Comparison of ENCODE assay signal across 8 mouse cellular contexts in the genomic region with DNA sequence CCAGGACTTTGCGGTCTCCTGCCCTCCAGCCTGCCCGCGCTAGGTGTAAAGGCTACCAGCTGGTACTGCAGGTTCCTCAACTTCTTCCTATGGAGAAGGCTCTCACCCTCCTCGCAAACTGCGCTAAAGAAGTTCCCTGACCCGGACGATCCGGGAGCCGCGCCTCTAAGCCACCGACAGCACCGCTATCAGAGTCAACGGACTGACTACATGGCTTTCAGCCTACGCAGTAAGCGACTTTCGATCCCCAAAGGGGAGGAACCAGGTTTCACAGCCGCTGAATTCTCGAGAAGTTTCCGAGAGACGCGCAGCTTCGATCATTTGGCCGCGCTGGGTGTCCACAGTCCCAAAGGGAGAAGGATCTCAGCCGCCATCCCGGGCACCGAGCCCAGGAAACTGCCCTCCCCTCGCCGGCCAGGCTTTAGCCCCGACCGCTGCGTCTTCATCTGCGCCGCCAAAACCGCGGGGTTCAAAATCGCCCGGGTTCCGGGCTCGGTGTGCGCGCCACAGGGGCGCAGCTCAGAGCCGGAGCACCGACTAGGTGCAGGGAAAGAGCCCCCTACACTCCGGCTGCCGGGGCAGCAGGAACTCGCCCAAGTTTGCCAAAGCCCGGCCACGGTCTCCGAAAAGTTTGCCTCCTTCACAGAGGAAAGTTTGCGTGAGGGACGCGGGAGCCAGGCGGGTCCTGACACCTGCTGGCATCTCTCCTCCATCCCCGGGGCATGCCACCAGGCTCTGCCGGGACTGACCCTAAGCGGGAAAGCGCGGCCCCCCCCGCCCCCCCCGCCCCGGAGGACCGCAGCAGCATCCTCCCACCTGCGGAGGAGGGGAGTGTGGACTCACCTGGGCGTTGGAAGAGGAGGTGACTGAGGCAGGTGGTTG. TPM values are rescaled to one million over a fixed set of nuclear protein-coding genes. Genes with fewer than 3 reads are reported as not detected.
DNase-seq lines count a peak whose midpoint lies in the region; ATAC-seq lines count a peak whose summit lies in the region.

No protein-coding gene starts in this region.

- H3K9me3 ChIP-seq in intestine, embryonic 14.5 days (ENCODE audit: control insufficient read depth, low read length) = no peaks in the 10 kb centered on the region
- H3K9me3 ChIP-seq in limb, embryonic 13.5 days = no peaks in the 10 kb centered on the region
- no peaks in the 10 kb centered on the region for H3K9me3 ChIP-seq in midbrain, embryonic 13.5 days

- under 1% methylated on average over 64 of the region's 66 CpGs for WGBS in intestine, embryonic 14.5 days
- WGBS in limb, embryonic 13.5 days = 1% methylated on average over 65 of the region's 66 CpGs
- WGBS in midbrain, embryonic 13.5 days = under 1% methylated on average over 66 of the region's 66 CpGs

- intact Hi-C loops in gastrocnemius, postnatal 36 days (cut with DNase I) = loop anchor here (5.0 to 10.0 kb wide), 2 partner anchors 199 to 436 kb away; a partner anchor contains a TSS

- H3K36me3 ChIP-seq in intestine, embryonic 14.5 days (ENCODE audit: control insufficient read depth, insufficient read depth, low read length) = no peaks in the 10 kb centered on the region
- no peaks in the 10 kb centered on the region for H3K36me3 ChIP-seq in limb, embryonic 13.5 days
- H3K36me3 ChIP-seq in midbrain, embryonic 13.5 days = no peaks in the 10 kb centered on the region

- 0 out of 2 replicates have a peak, but pooled peaks cover 3% of the 10 kb centered on the region for H3K4me1 ChIP-seq in intestine, embryonic 14.5 days (replicated peaks; ENCODE audit: control insufficient read depth, insufficient read depth, low read length)
- H3K4me1 ChIP-seq in limb, embryonic 13.5 days = peaks cover 22% of the 10 kb centered on the region
- peaks cover 29% of the 10 kb centered on the region for H3K4me1 ChIP-seq in midbrain, embryonic 13.5 days (replicated peaks)

- peaks cover 30% of the 10 kb centered on the region for H3K27me3 ChIP-seq in intestine, embryonic 14.5 days (replicated peaks; ENCODE audit: control insufficient read depth, insufficient read depth, low read length)
- peaks cover 44% of the 10 kb centered on the region for H3K27me3 ChIP-seq in limb, embryonic 13.5 days
- H3K27me3 ChIP-seq in midbrain, embryonic 13.5 days = peaks cover 59% of the 10 kb centered on the region

- DNase-seq in cerebellum, adult 8-10 months = peak; percentile 13
- no peak for DNase-seq in cerebellum, adult 11 months
- DNase-seq in embryo, embryonic 10.5 days (ENCODE audit: low spot score) = peak; percentile 46
- peak; percentile 68 to 69 for DNase-seq in gastrocnemius, postnatal 36 days
- DNase-seq in intestine, embryonic 14.5 days (ENCODE audit: low spot score) = peak; percentile 77
- peak; percentile 73 to 81 for DNase-seq in spleen, postnatal 10 days (ENCODE audit: low spot score in 2 of 2)

- H3K9ac ChIP-seq in intestine, embryonic 14.5 days (ENCODE audit: low read length) = peak overlapping the region; percentile 18
- H3K9ac ChIP-seq in limb, embryonic 13.5 days = peak overlapping the region; percentile 72
- peak overlapping the region; percentile 56 for H3K9ac ChIP-seq in midbrain, embryonic 13.5 days (replicated peaks)

- no peak overlapping the region for H3K27ac ChIP-seq in intestine, embryonic 14.5 days (ENCODE audit: low read depth)
- H3K27ac ChIP-seq in limb, embryonic 13.5 days = no peak overlapping the region
- H3K27ac ChIP-seq in midbrain, embryonic 13.5 days = no peak overlapping the region

- peak overlapping the region; percentile 89 for H3K4me2 ChIP-seq in intestine, embryonic 14.5 days (ENCODE audit: low read length)
- peak overlapping the region; percentile 99 for H3K4me2 ChIP-seq in limb, embryonic 13.5 days (replicated peaks)
- H3K4me2 ChIP-seq in midbrain, embryonic 13.5 days (replicated peaks) = peak overlapping the region; percentile 96

- peak overlapping the region; percentile 70 for H3K4me3 ChIP-seq in intestine, embryonic 14.5 days (ENCODE audit: low read depth, low read length)
- H3K4me3 ChIP-seq in limb, embryonic 13.5 days = peak overlapping the region; percentile 65
- H3K4me3 ChIP-seq in midbrain, embryonic 13.5 days (replicated peaks) = peak overlapping the region; percentile 70

- peak; percentile 34 for ATAC-seq in intestine, embryonic 14.5 days (replicated peaks; ENCODE audit: low FRiP score, low TSS enrichment, low read depth)
- ATAC-seq in limb, embryonic 13.5 days (ENCODE audit: low FRiP score, low read depth) = peak; percentile 17
- peak; percentile 63 for ATAC-seq in midbrain, embryonic 13.5 days

RNA-seq across cellular contexts. Expression of a gene that starts 0.6 kb away (rescaled TPM):
- 1 to 10 TPM; 1.4 to 1.8 TPM for total RNA-seq in gastrocnemius, postnatal 36 days (2021)
- polyA plus RNA-seq in intestine, embryonic 14.5 days (2014; fragmentation: Nextera tagmentation; extraction: Ambion mirVana) = 3.8 and 8.0 TPM in 2 replicates
- polyA plus RNA-seq in limb, embryonic 13.5 days (2015; fragmentation: Nextera tagmentation; extraction: Ambion mirVana) = 5.8 and 6.7 TPM in 2 replicates
- 3.9 and 4.8 TPM in 2 replicates for polyA plus RNA-seq in midbrain, embryonic 13.5 days (2015; fragmentation: Nextera tagmentation; extraction: Ambion mirVana)

Comparison
In these comparisons a context has a peak if more than half of its experiments do, and no peak if none do; other contexts are left out.
1. H3K9ac ChIP-seq: peak in every context shown above with its lines; median percentile 72 in limb, embryonic 13.5 days; 56 in midbrain, embryonic 13.5 days; 18 in intestine, embryonic 14.5 days.